Mouse (Mus musculus): ENCODE data around the gene Fam207a.

The Fam207a gene

GRCm38 (mm10) chr10:77455251-77456010 lies 60.2 kb downstream of the Fam207a start:
- no peak for DNase-seq (ENCODE audit: low spot score)

GRCm38 (mm10) chr10:77454795-77455194 lies 60.8 kb downstream of the Fam207a start:
- no peak for DNase-seq (ENCODE audit: low spot score)

GRCm38 (mm10) chr10:77451822-77452221 lies 63.8 kb downstream of the Fam207a start:
- DNase-seq (ENCODE audit: low spot score), result no peak

GRCm38 (mm10) chr10:77450159-77450464 lies 65.5 kb downstream of the Fam207a start:
- no peak for DNase-seq (ENCODE audit: low spot score)

- no peak for DNase-seq (ENCODE audit: low spot score)
These were observed 66.0 kb downstream of the Fam207a start for GRCm38 (mm10) chr10:77449315-77450158.

- no peak for DNase-seq (ENCODE audit: low spot score)
These were observed 66.8 kb downstream of the Fam207a start for GRCm38 (mm10) chr10:77448698-77449247.

GRCm38 (mm10) chr10:77448209-77448608 lies 67.4 kb downstream of the Fam207a start:
- no peak for DNase-seq (ENCODE audit: low spot score)

GRCm38 (mm10) chr10:77447755-77448154 lies 67.8 kb downstream of the Fam207a start:
- DNase-seq (ENCODE audit: low spot score), result no peak

- no peak for DNase-seq (ENCODE audit: low spot score)
These were observed 73.3 kb downstream of the Fam207a start for GRCm38 (mm10) chr10:77442250-77442649.

GRCm38 (mm10) chr10:77441812-77442211 lies 73.8 kb downstream of the Fam207a start:
- no peak for DNase-seq (ENCODE audit: low spot score)

GRCm38 (mm10) chr10:77440841-77441755 lies 74.5 kb downstream of the Fam207a start:
- DNase-seq (ENCODE audit: low spot score), result no peak

- DNase-seq (ENCODE audit: low spot score), result no peak
These were observed 75.3 kb downstream of the Fam207a start for GRCm38 (mm10) chr10:77440286-77440685.

GRCm38 (mm10) chr10:77439026-77439425 lies 76.6 kb downstream of the Fam207a start:
- DNase-seq (ENCODE audit: low spot score), result no peak

- DNase-seq (ENCODE audit: low spot score), result no peak
These were observed 77.6 kb downstream of the Fam207a start for GRCm38 (mm10) chr10:77438021-77438420.
